22 mouse cellular contexts compared by ENCODE assay signal in genomic region chr14:7855101-7855500, GRCm38 (mm10). TPM values are rescaled to one million over a fixed set of nuclear protein-coding genes. Genes with fewer than 3 reads are reported as not detected.
A peak's percentile ranks its signal among the peaks of the same experiment; 100 is the strongest.
DNase-seq lines count a peak whose midpoint lies in the region; ATAC-seq and TF ChIP-seq lines count a peak whose summit lies in the region.
"Had no signal": no experiment of that assay in that cellular context is flagged by ENCODE, and none has a peak within 500 bp of the region (broad histone marks: within the 10 kb centered on the region; RNA-seq: fewer than 3 reads in every experiment).

No protein-coding gene starts in this region.

- no peak for DNase-seq in forebrain, embryonic 11.5 days (ENCODE audit: low spot score)
- DNase-seq in forebrain, postnatal 0 days: no peak
- DNase-seq in lung, postnatal 10 days: peak; percentile 4
- no peak for DNase-seq in lung, postnatal 25 days (ENCODE audit: low spot score)
- DNase-seq in cerebellum, postnatal 25 days: no peak
- DNase-seq: adrenal gland, postnatal 25 days; cerebellum, adult 9-10 months; gastrocnemius, postnatal 25 days; heart, postnatal 36 days; kidney, adult 8-10 months; kidney, postnatal 10 days; thymus, adult 2 months; thymus, postnatal 4 days had no signal

- no peaks in the 10 kb centered on the region for H3K36me3 ChIP-seq in forebrain, embryonic 11.5 days (ENCODE audit: control insufficient read depth, insufficient read depth, low read length)
- H3K36me3 ChIP-seq in forebrain, postnatal 0 days (ENCODE audit: insufficient read depth): no peaks in the 10 kb centered on the region
- H3K36me3 ChIP-seq: heart, embryonic 15.5 days; hindbrain, embryonic 15.5 days; neural tube, embryonic 15.5 days; stomach, embryonic 15.5 days had no signal

- no peak overlapping the region for H3K9ac ChIP-seq in forebrain, embryonic 11.5 days (ENCODE audit: low read length)
- H3K9ac ChIP-seq in forebrain, postnatal 0 days: no peak overlapping the region
- H3K9ac ChIP-seq: heart, embryonic 15.5 days; hindbrain, embryonic 15.5 days; neural tube, embryonic 15.5 days; stomach, embryonic 15.5 days had no signal

- no peaks in the 10 kb centered on the region for H3K27me3 ChIP-seq in forebrain, embryonic 11.5 days (ENCODE audit: control insufficient read depth, insufficient read depth, low read length)
- no peaks in the 10 kb centered on the region for H3K27me3 ChIP-seq in forebrain, postnatal 0 days (ENCODE audit: insufficient read depth, low read length)
- H3K27me3 ChIP-seq: heart, embryonic 15.5 days; hindbrain, embryonic 15.5 days; neural tube, embryonic 15.5 days; stomach, embryonic 15.5 days had no signal

- ATAC-seq in forebrain, embryonic 11.5 days (replicated peaks; ENCODE audit: low FRiP score): no peak
- no peak for ATAC-seq in forebrain, postnatal 0 days
- ATAC-seq in erythroid progenitor cell, adult 5-6 weeks (replicated peaks; ENCODE audit: low FRiP score, poor library complexity, severe bottlenecking): no peak
- ATAC-seq: forebrain, embryonic 16.5 days; lung, postnatal 0 days had no signal

- TF ChIP-seq CTCF in forebrain, postnatal 0 days (IDR thresholded peaks at IDR 0.05; ENCODE audit: low read depth): no peak
- TF ChIP-seq CTCF in embryonic fibroblast, embryonic 13.5 days (IDR thresholded peaks at IDR 0.05; ENCODE audit: borderline replicate concordance, insufficient read depth, low read length): no peak

- 59% methylated on average over 6 of the region's 6 CpGs for WGBS in forebrain, embryonic 11.5 days
- 39% methylated on average over 6 of the region's 6 CpGs for WGBS in forebrain, postnatal 0 days

- no peak overlapping the region for H3K4me2 ChIP-seq in forebrain, embryonic 11.5 days (ENCODE audit: low read depth, low read length, severe bottlenecking)
- no peak overlapping the region for H3K4me2 ChIP-seq in forebrain, postnatal 0 days (ENCODE audit: low read depth)
- H3K4me2 ChIP-seq: heart, embryonic 15.5 days; hindbrain, embryonic 15.5 days; midbrain, embryonic 11.5 days; neural tube, embryonic 15.5 days; stomach, embryonic 15.5 days had no signal

- H3K4me1 ChIP-seq in forebrain, embryonic 11.5 days (replicated peaks; ENCODE audit: control insufficient read depth, insufficient read depth, low read length): peaks cover 12% of the 10 kb centered on the region; the same call in 1 of the 2 replicates
- H3K4me1 ChIP-seq in forebrain, postnatal 0 days (ENCODE audit: insufficient read depth): no peaks in the 10 kb centered on the region
- peaks cover 36% of the 10 kb centered on the region for H3K4me1 ChIP-seq in embryonic fibroblast, embryonic 13.5 days (ENCODE audit: control insufficient read depth, insufficient read depth, low read length)

- no peak for TF ChIP-seq POLR2A in embryonic fibroblast, embryonic 13.5 days (IDR thresholded peaks at IDR 0.05; ENCODE audit: low read depth, low read length)

- no peaks in the 10 kb centered on the region for H3K9me3 ChIP-seq in forebrain, embryonic 11.5 days (ENCODE audit: control insufficient read depth, low read length)
- no peaks in the 10 kb centered on the region for H3K9me3 ChIP-seq in forebrain, postnatal 0 days (ENCODE audit: low read length)
- H3K9me3 ChIP-seq: heart, embryonic 15.5 days; hindbrain, embryonic 15.5 days; neural tube, embryonic 15.5 days; stomach, embryonic 15.5 days had no signal

- H3K27ac ChIP-seq in forebrain, embryonic 11.5 days (ENCODE audit: low read depth, low read length): peak overlapping the region; percentile 7; the same call in 1 of the 2 replicates
- H3K27ac ChIP-seq in forebrain, postnatal 0 days (ENCODE audit: low read depth, low read length): no peak overlapping the region
- 0 out of 2 replicates have a peak overlapping the region, but pooled peaks have one; percentile 4 for H3K27ac ChIP-seq in embryonic fibroblast, embryonic 13.5 days (ENCODE audit: insufficient read depth, low read length)
- H3K27ac ChIP-seq: heart, embryonic 15.5 days; neural tube, embryonic 15.5 days; stomach, embryonic 15.5 days had no signal

- no peak overlapping the region for H3K4me3 ChIP-seq in forebrain, embryonic 11.5 days (ENCODE audit: low read depth, low read length)
- no peak overlapping the region for H3K4me3 ChIP-seq in forebrain, postnatal 0 days (ENCODE audit: low read depth, low read length)
- H3K4me3 ChIP-seq in embryonic fibroblast, embryonic 13.5 days (ENCODE audit: insufficient read depth, low read length): no peak overlapping the region
- H3K4me3 ChIP-seq: heart, embryonic 15.5 days; hindbrain, embryonic 15.5 days; neural tube, embryonic 15.5 days; stomach, embryonic 15.5 days had no signal

RNA-seq across cellular contexts. Expression of gene Flnb, which starts 37.3 kb away (rescaled TPM):
- 23.2 and 27.2 TPM in 2 replicates for polyA plus RNA-seq in forebrain, embryonic 11.5 days (2014; fragmentation: Nextera tagmentation; extraction: Ambion mirVana)
- total RNA-seq in forebrain, postnatal 0 days (2014; rRNA removed): 18.6 and 22.5 TPM in 2 replicates
- polyA plus RNA-seq in forebrain, postnatal 0 days (2015; fragmentation: Nextera tagmentation; extraction: Ambion mirVana): 1.3 and 2.3 TPM in 2 replicates
- polyA plus RNA-seq in embryonic fibroblast, embryonic 13.5 days (2011; ENCODE audit: insufficient read length, low read depth, missing spikeins): 190 and 401 TPM in 2 replicates
- total RNA-seq in erythroid progenitor cell, adult 5-6 weeks (2015; ENCODE audit: low replicate concordance): 1.4 and 1.7 TPM in 2 replicates
- 0.64 and 1.2 TPM in 2 replicates for total RNA-seq in erythroid progenitor cell, adult 5-6 weeks (2017; ENCODE audit: low replicate concordance)
